ENCODE assay signal across 8 mouse cellular contexts in the genomic region with DNA sequence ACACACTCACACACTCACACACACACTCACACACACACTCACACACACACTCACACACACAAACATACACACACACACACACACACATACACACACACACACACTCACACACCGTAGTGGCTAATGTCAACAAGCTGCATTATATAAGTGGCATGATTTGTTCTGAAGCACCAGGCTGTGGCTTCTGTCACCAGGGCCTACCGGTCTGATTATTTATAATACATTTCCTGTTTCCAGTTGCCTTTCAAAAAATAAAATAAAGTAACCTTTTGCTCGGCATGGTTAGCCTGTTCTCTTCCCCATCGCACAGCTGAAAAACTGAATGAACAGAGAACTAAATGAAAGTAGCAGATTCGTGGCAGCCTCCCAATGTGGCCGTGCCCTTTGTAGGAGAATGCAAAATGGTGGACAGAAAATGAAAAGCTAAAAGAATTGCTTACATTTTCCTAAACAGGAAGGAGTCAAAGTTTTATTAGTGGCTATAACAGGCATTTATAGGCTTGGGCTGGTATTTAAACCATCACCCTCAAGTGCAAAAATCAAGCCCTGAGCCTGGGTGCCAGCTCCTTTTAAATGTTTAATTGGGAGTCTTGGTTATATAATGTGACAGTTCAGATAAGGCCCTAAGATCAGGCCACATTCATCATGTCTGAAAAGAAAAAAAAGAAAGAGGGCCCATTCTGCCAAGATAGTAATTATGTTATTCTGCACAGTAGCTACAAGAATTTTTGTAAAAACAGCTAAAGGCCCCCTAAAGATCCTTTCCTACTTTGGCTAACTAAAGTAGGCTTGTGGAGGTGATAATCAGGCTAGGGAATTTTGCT. TPM values are rescaled to one million over a fixed set of nuclear protein-coding genes. Genes with fewer than 3 reads are reported as not detected.
DNase-seq lines count a peak whose midpoint lies in the region; ATAC-seq and TF ChIP-seq lines count a peak whose summit lies in the region.

No protein-coding gene starts in this region.

- peak overlapping the region; percentile 91; the same call in 1 of the 2 replicates for H3K27ac ChIP-seq in neural tube, embryonic 11.5 days (ENCODE audit: low read depth, low read length)
- H3K27ac ChIP-seq in forebrain, embryonic 16.5 days (ENCODE audit: low read length) = peak overlapping the region; percentile 8; the same call in 1 of the 2 replicates
- no peak overlapping the region; the same call in 1 of the 2 replicates for H3K27ac ChIP-seq in kidney, embryonic 14.5 days (ENCODE audit: low read depth, low read length)
- peak overlapping the region; percentile 94 for H3K27ac ChIP-seq in midbrain, postnatal 0 days (ENCODE audit: low read depth, low read length)

- peaks cover 8% of the 10 kb centered on the region; the same call in 1 of the 2 replicates for H3K4me1 ChIP-seq in neural tube, embryonic 11.5 days (ENCODE audit: control insufficient read depth, insufficient read depth, low read length)
- H3K4me1 ChIP-seq in forebrain, embryonic 16.5 days (replicated peaks; ENCODE audit: control insufficient read depth, insufficient read depth, low read length) = peaks cover 31% of the 10 kb centered on the region
- H3K4me1 ChIP-seq in kidney, embryonic 14.5 days (ENCODE audit: control insufficient read depth, insufficient read depth, low read length) = peaks cover 10% of the 10 kb centered on the region; the same call in 1 of the 2 replicates
- H3K4me1 ChIP-seq in midbrain, postnatal 0 days (ENCODE audit: insufficient read depth, low read length) = 0 out of 2 replicates have a peak, but pooled peaks cover 7% of the 10 kb centered on the region

- WGBS in neural tube, embryonic 11.5 days = 42% methylated on average over 6 of the region's 6 CpGs
- WGBS in forebrain, embryonic 16.5 days = 8% methylated on average over 6 of the region's 6 CpGs
- 32% methylated on average over 6 of the region's 6 CpGs for WGBS in kidney, embryonic 14.5 days
- WGBS in midbrain, postnatal 0 days = 11% methylated on average over 6 of the region's 6 CpGs

- peaks cover 4% of the 10 kb centered on the region; the same call in 1 of the 2 replicates for H3K36me3 ChIP-seq in neural tube, embryonic 11.5 days (ENCODE audit: control insufficient read depth, insufficient read depth, low read length)
- peaks cover 7% of the 10 kb centered on the region for H3K36me3 ChIP-seq in forebrain, embryonic 16.5 days (ENCODE audit: control insufficient read depth, insufficient read depth)
- H3K36me3 ChIP-seq in kidney, embryonic 14.5 days (ENCODE audit: control insufficient read depth, insufficient read depth, low read length) = peaks cover 20% of the 10 kb centered on the region
- peaks cover 8% of the 10 kb centered on the region for H3K36me3 ChIP-seq in midbrain, postnatal 0 days (ENCODE audit: insufficient read depth, low read length)

- peak overlapping the region; percentile 90 for H3K4me3 ChIP-seq in neural tube, embryonic 11.5 days (ENCODE audit: low read depth, low read length)
- H3K4me3 ChIP-seq in forebrain, embryonic 16.5 days (replicated peaks; ENCODE audit: low read length) = peak overlapping the region; percentile 85
- H3K4me3 ChIP-seq in kidney, embryonic 14.5 days (ENCODE audit: low read length) = peak overlapping the region; percentile 83
- H3K4me3 ChIP-seq in midbrain, postnatal 0 days (ENCODE audit: low read depth, low read length) = peak overlapping the region; percentile 95

- ATAC-seq in neural tube, embryonic 11.5 days (ENCODE audit: insufficient read depth, low FRiP score, low TSS enrichment) = no peak
- no peak for ATAC-seq in forebrain, embryonic 16.5 days
- no peak for ATAC-seq in kidney, embryonic 14.5 days (ENCODE audit: low FRiP score, low TSS enrichment)
- ATAC-seq in midbrain, postnatal 0 days (ENCODE audit: low FRiP score) = no peak

- DNase-seq in neural tube, embryonic 11.5 days (ENCODE audit: low spot score) = no peak
- no peak for DNase-seq in neural tube, embryonic 10.5 days (ENCODE audit: extremely low spot score, low spot score)
- no peak for DNase-seq in midbrain, postnatal 0 days (ENCODE audit: low spot score)
- no peak for DNase-seq in layer of hippocampus, postnatal 25 days (ENCODE audit: extremely low spot score in 1 of 2, low spot score in 1 of 2)
- no peak for DNase-seq in urinary bladder, postnatal 4 days (ENCODE audit: low spot score in 2 of 2)
- DNase-seq in cerebellum, postnatal 14 days = no peak

- H3K4me2 ChIP-seq in neural tube, embryonic 11.5 days (ENCODE audit: low read depth) = peak overlapping the region; percentile 68
- H3K4me2 ChIP-seq in forebrain, embryonic 16.5 days (ENCODE audit: low read length) = peak overlapping the region; percentile 71
- peak overlapping the region; percentile 66 for H3K4me2 ChIP-seq in kidney, embryonic 14.5 days (replicated peaks; ENCODE audit: low read depth, low read length)
- H3K4me2 ChIP-seq in midbrain, postnatal 0 days (ENCODE audit: low read depth, low read length, poor library complexity, severe bottlenecking) = peak overlapping the region; percentile 66

- H3K27me3 ChIP-seq in neural tube, embryonic 11.5 days (ENCODE audit: control insufficient read depth, insufficient read depth, low read length) = no peaks in the 10 kb centered on the region
- H3K27me3 ChIP-seq in forebrain, embryonic 16.5 days (replicated peaks; ENCODE audit: control insufficient read depth, insufficient read depth, low read length) = no peaks in the 10 kb centered on the region
- H3K27me3 ChIP-seq in kidney, embryonic 14.5 days (ENCODE audit: control insufficient read depth, insufficient read depth, low read length) = no peaks in the 10 kb centered on the region
- no peaks in the 10 kb centered on the region for H3K27me3 ChIP-seq in midbrain, postnatal 0 days (ENCODE audit: insufficient read depth, low read length)

- H3K9ac ChIP-seq in neural tube, embryonic 11.5 days (ENCODE audit: low read length) = peak overlapping the region; percentile 98; the same call in 1 of the 2 replicates
- peak overlapping the region; percentile 24; the same call in 1 of the 2 replicates for H3K9ac ChIP-seq in forebrain, embryonic 16.5 days (replicated peaks; ENCODE audit: low read depth, low read length)
- H3K9ac ChIP-seq in kidney, embryonic 14.5 days (ENCODE audit: low read depth, low read length) = peak overlapping the region; percentile 96; the same call in 1 of the 2 replicates
- H3K9ac ChIP-seq in midbrain, postnatal 0 days (replicated peaks; ENCODE audit: low read length, poor library complexity, severe bottlenecking) = peak overlapping the region; percentile 90

- no peak for TF ChIP-seq CTCF in midbrain, postnatal 0 days (IDR thresholded peaks at IDR 0.05)

- H3K9me3 ChIP-seq in neural tube, embryonic 11.5 days (ENCODE audit: control insufficient read depth, low read length) = no peaks in the 10 kb centered on the region
- no peaks in the 10 kb centered on the region for H3K9me3 ChIP-seq in forebrain, embryonic 16.5 days (ENCODE audit: control insufficient read depth, low read length)
- H3K9me3 ChIP-seq in kidney, embryonic 14.5 days (ENCODE audit: control insufficient read depth, low read length) = no peaks in the 10 kb centered on the region
- no peaks in the 10 kb centered on the region for H3K9me3 ChIP-seq in midbrain, postnatal 0 days (ENCODE audit: low read length)

RNA-seq across cellular contexts. Expression of a gene that starts 4.4 kb away (rescaled TPM):
- polyA plus RNA-seq in neural tube, embryonic 11.5 days (2014; fragmentation: Nextera tagmentation; extraction: Ambion mirVana) = 79.8 and 80.4 TPM in 2 replicates
- 107 and 112 TPM in 2 replicates for polyA plus RNA-seq in forebrain, embryonic 16.5 days (2015; fragmentation: Nextera tagmentation; extraction: Ambion mirVana)
- polyA plus RNA-seq in kidney, embryonic 14.5 days (2014; fragmentation: Nextera tagmentation; extraction: Ambion mirVana) = 28.7 and 58.7 TPM in 2 replicates
- total RNA-seq in midbrain, postnatal 0 days (2014; rRNA removed) = 185 and 189 TPM in 2 replicates
- 110 and 112 TPM in 2 replicates for polyA plus RNA-seq in midbrain, postnatal 0 days (2015; fragmentation: Nextera tagmentation; extraction: Ambion mirVana)
- total RNA-seq in layer of hippocampus, postnatal 25 days (2021) = 10 to 100 TPM; 37.5 to 42.7 TPM

Comparison
In these comparisons a context has a peak if more than half of its experiments do, and no peak if none do; other contexts are left out.
1. H3K9ac ChIP-seq: peak in every context shown above with its lines; median percentile 98 in neural tube, embryonic 11.5 days; 96 in kidney, embryonic 14.5 days; 90 in midbrain, postnatal 0 days; 24 in forebrain, embryonic 16.5 days.